Mouse (Mus musculus) Muller cell, postnatal 12 days (primary cell): ENCODE results near the gene Mog.
"Not testable (repeated sequence)": the region's sequence is repeated elsewhere in the genome, so short reads cannot be mapped to it uniquely, and the experiment has no call there.

ENCODE experiments used
- DNase-seq: peaks from one replicate; pipeline ENCODE4 v3.0.0-alpha.2; 2015; ENCODE audit errors: inconsistent ontology term

The Mog gene

GRCm38 (mm10) chr17:36994528-36994927, 28.7 kb downstream of the Mog start:
- DNase-seq: no peak

- no peak for DNase-seq
These were observed 29.4 kb downstream of the Mog start for GRCm38 (mm10) chr17:36993770-36994325.

DNA sequence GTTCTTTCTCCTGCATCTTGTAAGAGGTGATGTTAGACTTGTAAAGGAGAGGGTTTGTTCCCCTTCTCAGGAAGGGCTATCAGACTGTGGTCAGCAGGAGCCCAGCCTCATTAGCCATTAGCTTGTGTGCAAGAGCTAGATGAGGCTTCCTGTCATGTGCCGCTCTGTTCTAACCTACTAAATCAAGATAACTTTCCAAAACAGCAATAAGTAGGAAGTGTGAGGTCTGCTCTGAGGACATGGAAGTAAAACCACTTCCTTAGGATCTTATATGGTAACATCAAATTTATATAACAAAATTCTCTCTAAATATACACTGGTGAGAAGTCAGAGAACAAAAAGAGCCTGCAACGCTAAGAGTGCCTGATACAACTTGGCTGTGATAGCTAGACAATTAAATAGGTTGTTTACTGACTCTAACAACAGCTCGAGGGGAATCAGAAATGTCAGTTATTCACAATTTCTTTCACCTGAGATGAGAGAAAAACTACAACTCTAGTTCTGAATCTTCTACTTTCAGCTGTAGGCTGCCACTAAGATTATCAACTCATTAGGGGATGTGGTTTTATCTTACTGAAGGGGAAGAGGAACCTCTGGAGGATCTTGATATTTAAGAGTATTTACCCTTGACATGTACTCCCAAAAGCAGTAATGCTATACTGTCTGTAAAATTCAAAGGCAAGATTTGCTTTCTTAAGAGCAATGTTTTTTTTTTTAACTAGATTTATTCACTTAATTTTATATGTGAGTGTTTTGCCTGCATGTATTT, 30.7 kb downstream of the Mog start:
- no peak for DNase-seq

DNA sequence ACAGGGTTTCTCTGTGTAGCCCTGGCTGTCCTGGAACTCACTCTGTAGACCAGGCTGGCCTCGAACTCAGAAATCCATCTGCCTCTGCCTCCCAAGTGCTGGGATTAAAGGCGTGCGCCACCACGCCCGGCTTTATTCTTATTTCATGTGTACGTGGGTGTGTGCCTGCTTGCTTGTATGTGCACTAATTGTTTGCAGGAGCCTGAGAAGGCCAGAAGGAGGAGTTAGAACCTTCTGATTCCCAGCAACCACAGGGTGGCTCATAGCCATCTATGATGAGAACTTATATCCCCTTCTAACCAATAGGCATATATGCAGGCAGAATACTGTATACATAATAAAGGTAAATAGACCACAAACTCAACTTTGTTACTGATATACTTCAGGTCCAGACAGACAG, 32.6 kb downstream of the Mog start:
- not testable (repeated sequence) for DNase-seq

GRCm38 (mm10) chr17:36989437-36989836, 33.8 kb downstream of the Mog start, which contains the start of gene H2-M5:
Gene H2-M5 (minus strand): TSS chr17:36989537.
- DNase-seq: no peak

DNA sequence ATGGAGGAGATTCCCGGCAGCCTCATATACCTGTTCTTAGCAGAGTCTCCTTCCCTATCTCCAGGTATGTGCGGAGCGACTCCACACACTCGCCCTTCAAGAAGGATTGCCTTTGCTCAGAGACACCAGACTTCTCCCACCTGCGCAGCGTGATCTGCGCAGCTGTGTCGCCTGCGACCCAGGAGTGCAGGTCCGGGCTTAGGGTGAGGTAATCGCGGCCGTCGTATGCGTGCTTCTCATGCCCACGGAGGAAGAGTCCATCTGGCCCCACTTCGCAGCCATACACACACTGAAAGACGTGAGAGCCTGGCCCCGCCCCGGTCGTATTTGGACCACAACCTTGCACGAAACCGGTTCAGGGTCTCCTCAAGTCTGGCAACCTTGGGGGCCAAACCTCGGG, 34.7 kb downstream of the Mog start:
- no peak for DNase-seq

DNA sequence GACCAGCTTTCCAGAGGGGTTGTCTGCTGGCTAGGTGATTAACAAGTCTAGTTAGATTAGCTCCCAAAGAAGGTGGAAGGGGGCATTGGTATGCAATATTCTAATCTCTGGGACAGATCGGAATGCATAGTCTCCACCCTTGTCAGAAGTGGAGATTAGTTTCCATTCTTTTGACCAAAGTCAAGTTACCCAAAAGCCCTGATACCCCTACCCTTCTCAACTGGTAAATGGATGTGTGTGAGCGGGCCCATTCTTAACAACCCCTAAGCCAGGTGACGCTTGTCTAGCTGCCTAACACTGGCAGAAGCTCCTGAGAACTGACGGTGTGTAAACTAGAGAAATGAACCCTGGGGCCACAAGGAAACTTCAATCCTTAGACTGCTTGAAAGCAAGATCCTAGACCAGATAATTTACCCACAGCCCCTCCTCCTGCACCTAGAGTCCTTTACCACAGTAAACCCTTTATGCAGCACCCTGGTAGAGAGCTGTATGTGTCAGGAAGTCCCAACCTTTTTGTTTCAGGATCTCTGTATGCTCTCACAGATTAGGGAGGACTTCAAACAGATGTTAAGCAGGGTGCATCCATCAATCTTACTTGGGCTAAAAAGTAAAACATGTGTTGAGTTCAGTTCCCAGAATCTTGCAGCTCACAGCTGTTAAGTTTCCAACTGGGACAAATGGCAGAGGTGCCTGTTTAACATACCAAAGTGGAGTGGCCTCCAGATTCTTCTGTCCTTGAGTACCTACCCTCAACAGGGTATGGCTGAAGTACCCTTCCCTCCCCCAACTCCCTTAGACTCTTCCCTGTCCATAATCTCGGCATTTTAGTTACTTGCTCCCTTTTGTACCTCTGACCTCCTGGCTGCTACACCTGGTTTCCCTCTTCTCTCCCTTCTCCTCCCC, 40.7 kb downstream of the Mog start:
- no peak for DNase-seq

GRCm38 (mm10) chr17:36981845-36982244, 41.4 kb downstream of the Mog start:
- DNase-seq: no peak

DNA sequence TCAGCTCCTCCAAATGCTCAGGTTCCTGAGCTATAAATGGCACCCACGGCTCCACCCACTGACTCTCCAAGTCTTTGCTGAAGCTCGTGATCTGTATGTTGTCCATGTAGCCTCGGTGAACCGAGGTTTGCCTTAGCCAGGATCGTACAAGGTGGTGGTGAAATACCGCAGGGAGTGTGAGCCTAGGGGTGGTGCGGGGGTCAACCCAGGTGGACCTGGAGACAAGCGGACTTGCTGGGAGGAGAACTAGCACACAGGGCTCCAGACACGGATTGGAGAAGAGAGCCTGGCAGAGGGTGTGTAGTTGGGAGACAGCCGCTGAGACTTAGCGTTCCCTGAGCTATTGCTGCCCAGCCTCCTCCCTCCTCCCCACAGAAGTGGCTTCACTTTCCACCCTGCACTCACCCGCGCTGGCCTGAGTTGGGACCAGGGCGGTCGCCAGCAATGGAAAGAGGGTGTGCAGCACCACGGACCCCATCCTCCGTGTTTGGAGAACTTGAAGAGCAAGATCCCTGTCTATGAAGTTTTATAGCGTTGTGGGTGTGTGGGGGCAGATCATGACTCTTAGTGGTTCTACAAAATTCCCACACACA, 41.9 kb downstream of the Mog start, which contains the start of gene 2410137M14Rik:
2410137M14Rik (minus strand) TSS at position 17 of the 593 bp plus-strand sequence.
- DNase-seq: no peak

GRCm38 (mm10) chr17:36973271-36973787, 49.9 kb downstream of the Mog start:
- DNase-seq: no peak

DNA sequence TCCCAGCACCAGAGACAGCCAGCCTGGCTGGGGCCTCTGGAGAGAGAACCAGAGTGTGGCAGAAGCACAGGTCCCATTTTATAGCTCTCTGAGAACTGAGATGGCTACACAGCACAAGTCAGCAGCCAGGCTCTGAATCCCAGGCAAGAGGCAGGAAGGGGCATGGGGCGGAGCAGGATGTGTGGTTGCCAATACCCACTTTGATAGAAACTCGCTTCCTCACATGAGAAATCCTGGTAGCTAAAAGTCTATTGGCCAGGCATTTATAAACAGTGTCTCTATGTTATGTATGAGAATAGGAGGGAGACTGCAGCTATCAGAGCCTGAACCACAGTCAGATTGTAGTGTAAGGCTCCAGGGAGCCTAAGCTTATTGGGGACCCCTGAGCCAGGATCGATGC, 50.4 kb downstream of the Mog start:
- DNase-seq: no peak

DNA sequence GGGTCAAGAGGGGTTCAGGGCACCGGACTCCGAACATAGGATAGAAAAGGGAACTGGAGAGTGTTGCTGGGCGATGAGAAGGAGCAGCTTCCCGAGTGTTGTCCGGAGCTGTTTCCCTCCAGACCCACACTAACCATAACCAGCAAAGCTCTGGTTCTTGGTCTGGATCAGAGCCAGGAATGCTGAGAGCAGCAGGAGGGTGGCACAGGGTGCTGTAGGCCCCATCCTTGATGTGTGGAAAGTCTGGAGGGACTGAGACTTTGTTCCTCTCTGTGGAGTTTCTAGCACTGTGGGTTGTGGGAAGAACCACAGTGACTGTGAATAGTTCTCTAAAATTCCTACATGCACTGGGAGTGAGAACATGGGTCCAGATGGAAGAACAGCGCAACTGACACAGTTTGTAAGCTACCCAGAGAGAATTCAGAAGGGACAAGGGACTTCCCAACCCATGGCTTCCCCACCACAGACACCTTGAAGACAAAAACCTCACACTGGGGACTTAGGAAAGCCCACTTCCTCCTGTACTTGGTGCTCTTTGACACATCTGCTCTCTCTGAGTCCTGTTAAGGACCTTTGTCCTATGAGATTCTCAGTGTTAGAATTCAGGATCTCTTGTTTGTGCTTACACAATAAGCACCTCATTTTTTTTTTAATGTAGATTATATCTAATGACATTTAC, 51.9 kb downstream of the Mog start:
- DNase-seq: no peak

DNA sequence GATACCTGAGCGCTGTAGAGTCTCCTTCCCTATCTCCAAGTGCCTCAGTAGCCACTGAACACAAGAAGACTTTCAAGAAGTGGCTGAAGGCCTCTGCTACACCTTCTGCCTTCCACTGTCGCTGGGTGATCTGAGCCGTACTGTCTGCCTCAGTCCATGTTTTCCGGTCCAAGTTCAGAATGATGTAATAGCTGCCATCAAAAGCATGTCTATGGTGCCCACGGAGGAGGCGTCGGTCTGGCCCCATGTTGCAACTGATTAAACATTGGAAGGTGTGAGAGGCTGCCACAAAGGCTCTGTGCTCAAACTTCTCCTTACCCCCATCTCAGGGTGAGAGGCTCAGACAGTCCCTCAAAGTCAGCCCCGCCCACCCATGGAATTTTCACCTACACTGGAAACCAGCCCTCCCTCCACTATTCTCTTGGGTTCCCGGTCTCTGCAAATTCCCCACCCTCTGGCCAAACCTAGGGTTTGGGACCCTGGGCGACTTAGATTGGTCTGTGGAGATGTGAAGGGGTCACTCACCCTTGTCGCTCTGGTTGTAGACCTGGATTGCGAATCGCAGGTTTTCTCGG, 52.8 kb downstream of the Mog start:
- no peak for DNase-seq

- no peak for DNase-seq
These were observed 56.3 kb downstream of the Mog start for GRCm38 (mm10) chr17:36966875-36967274.

DNA sequence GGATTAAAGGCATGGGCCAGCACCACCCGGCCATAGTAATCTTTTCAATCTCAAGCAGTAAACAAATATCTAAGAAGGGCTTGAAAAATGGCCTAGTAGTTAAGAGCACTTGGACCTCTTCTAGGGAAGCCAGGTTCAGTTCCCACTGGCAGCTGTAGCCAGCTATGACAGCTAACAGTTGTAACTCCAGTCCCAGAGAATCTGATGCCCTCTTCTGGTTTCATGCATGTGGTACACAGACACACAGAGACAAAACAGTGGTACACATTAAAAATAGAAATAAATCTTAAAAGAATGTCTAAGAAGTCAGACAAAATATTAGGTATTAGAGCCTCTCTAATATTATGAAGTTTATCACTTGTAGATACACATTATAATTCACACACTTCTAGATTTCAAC, 62.1 kb downstream of the Mog start:
- DNase-seq: no peak
